Mouse (Mus musculus) gastrocnemius, adult 2 months (tissue): Measurements from ENCODE around the gene Nebl. TPM values are rescaled to one million over a fixed set of nuclear protein-coding genes. Genes with fewer than 3 reads are reported as not detected.

Source experiments
- DNase-seq: peaks from one replicate; pipeline ENCODE4 v3.0.0; 2022
- H3K27ac ChIP-seq: fragments of 200-600 bp; 2 replicates; pipeline ENCODE4 v1.8.1; 2022; ENCODE audit warnings: mild to moderate bottlenecking
- H3K4me3 ChIP-seq: fragments of 200-600 bp; 2 replicates; pipeline ENCODE4 v1.8.1; 2022; ENCODE audit warnings: mild to moderate bottlenecking, moderate library complexity
- CTCF ChIP-seq: fragments of 200-600 bp; IDR thresholded peaks from 2 replicates; pipeline ENCODE4 v1.8.1; 2022; ENCODE audit warnings: antibody characterized with exemption, mild to moderate bottlenecking, moderate library complexity
- intact Hi-C: fragments of 180-260 bp; cut with DNase I; formaldehyde crosslinking; loops from one replicate; pipeline ENCODE4 v1.15.1; 2025
- total RNA-seq, 2 experiments: library from RNA; stranded (reverse); gene quantifications; 2 replicates each; pipeline ENCODE4 v1.2.3; 2021

Gene Nebl
- total RNA-seq, 2 experiments from 2014 or later: 0.43 to 1.5 TPM

GRCm38 (mm10) chr2:17723268-17724019, 7.8 kb downstream of the Nebl start:
- no peak overlapping the region for H3K4me3 ChIP-seq
- intact Hi-C loops: no loop called here
- TF ChIP-seq CTCF: no peak
- H3K27ac ChIP-seq: no peak overlapping the region
- no peak for DNase-seq

GRCm38 (mm10) chr2:17721177-17721715, 10.0 kb downstream of the Nebl start:
- intact Hi-C loops: no loop called here
- no peak for DNase-seq
- H3K4me3 ChIP-seq: no peak overlapping the region
- TF ChIP-seq CTCF: no peak
- H3K27ac ChIP-seq: no peak overlapping the region

GRCm38 (mm10) chr2:17718281-17718680, 13.0 kb downstream of the Nebl start:
- no peak for TF ChIP-seq CTCF
- H3K27ac ChIP-seq: no peak overlapping the region
- intact Hi-C loops: no loop called here
- DNase-seq: no peak
- no peak overlapping the region for H3K4me3 ChIP-seq

GRCm38 (mm10) chr2:17717200-17717599, 14.1 kb downstream of the Nebl start:
- DNase-seq: no peak
- Histone ChIP-seq H3K27ac (no peak overlapping the region), H3K4me3 (no peak overlapping the region)
- intact Hi-C loops: no loop called here
- no peak for TF ChIP-seq CTCF

- no peak for TF ChIP-seq CTCF
- DNase-seq: no peak
- H3K4me3 ChIP-seq: no peak overlapping the region
- no peak overlapping the region for H3K27ac ChIP-seq
- intact Hi-C loops: no loop called here
Measured at GRCm38 (mm10) chr2:17715149-17715767, 16.0 kb downstream of the Nebl start.

GRCm38 (mm10) chr2:17714661-17715060, 16.6 kb downstream of the Nebl start:
- intact Hi-C loops: no loop called here
- no peak for DNase-seq
- Histone ChIP-seq H3K4me3 (no peak overlapping the region), H3K27ac (no peak overlapping the region)
- no peak for TF ChIP-seq CTCF

GRCm38 (mm10) chr2:17714124-17714523, 17.1 kb downstream of the Nebl start:
- TF ChIP-seq CTCF: no peak
- intact Hi-C loops: no loop called here
- DNase-seq: no peak
- Histone ChIP-seq H3K4me3 (no peak overlapping the region), H3K27ac (no peak overlapping the region)

- Histone ChIP-seq H3K27ac (no peak overlapping the region), H3K4me3 (no peak overlapping the region)
- intact Hi-C loops: no loop called here
- no peak for DNase-seq
- TF ChIP-seq CTCF: no peak
Measured at GRCm38 (mm10) chr2:17711216-17711615, 20.0 kb downstream of the Nebl start.

- intact Hi-C loops: no loop called here
- DNase-seq: no peak
- TF ChIP-seq CTCF: no peak
- no peak overlapping the region for H3K4me3 ChIP-seq
- H3K27ac ChIP-seq: no peak overlapping the region
Measured at GRCm38 (mm10) chr2:17710083-17710482, 21.2 kb downstream of the Nebl start.

- H3K4me3 ChIP-seq: no peak overlapping the region
- DNase-seq: no peak
- TF ChIP-seq CTCF: no peak
- H3K27ac ChIP-seq: no peak overlapping the region
- intact Hi-C loops: no loop called here
Measured at GRCm38 (mm10) chr2:17705964-17706363, 25.3 kb downstream of the Nebl start.

GRCm38 (mm10) chr2:17705426-17705825, 25.8 kb downstream of the Nebl start:
- TF ChIP-seq CTCF: no peak
- intact Hi-C loops: no loop called here
- Histone ChIP-seq H3K27ac (no peak overlapping the region), H3K4me3 (no peak overlapping the region)
- no peak for DNase-seq

GRCm38 (mm10) chr2:17703170-17703512, 28.1 kb downstream of the Nebl start:
- H3K4me3 ChIP-seq: no peak overlapping the region
- intact Hi-C loops: no loop called here
- DNase-seq: no peak
- TF ChIP-seq CTCF: no peak
- no peak overlapping the region for H3K27ac ChIP-seq

- no peak overlapping the region for H3K4me3 ChIP-seq
- intact Hi-C loops: no loop called here
Measured at GRCm38 (mm10) chr2:17702481-17703169, 28.6 kb downstream of the Nebl start.

More at GRCm38 (mm10) chr2:17702481-17703169, 28.6 kb downstream of the Nebl start:
- no peak for TF ChIP-seq CTCF
- no peak overlapping the region for H3K27ac ChIP-seq
- DNase-seq: no peak
